In the genomic region with DNA sequence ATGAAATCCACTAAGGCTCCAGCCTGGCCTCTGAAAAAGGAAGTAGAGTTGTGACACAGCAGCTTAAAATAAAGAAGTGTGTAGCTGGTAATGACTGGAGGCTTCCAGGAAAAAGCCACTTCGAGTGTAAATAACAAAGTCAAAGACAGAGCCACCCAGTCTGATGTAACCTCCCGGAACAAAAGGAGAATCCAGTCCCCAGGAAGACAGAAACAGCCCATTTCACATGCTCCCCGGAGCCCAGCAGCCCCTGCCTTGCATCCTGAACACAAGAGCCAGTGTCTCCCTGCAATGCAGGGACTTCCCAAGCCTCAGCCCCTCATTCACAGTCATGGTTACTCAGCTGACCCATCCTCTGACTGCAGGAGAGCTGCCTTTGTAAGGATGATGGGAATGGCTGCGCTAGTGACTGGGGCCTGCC, we compare ENCODE assay signal across 14 mouse cellular contexts.
DNase-seq lines count a peak whose midpoint lies in the region; ATAC-seq and TF ChIP-seq lines count a peak whose summit lies in the region.
"Had no signal": no experiment of that assay in that cellular context is flagged by ENCODE, and none has a peak within 500 bp of the region (broad histone marks: within the 10 kb centered on the region; RNA-seq: fewer than 3 reads in every experiment).

No protein-coding gene starts in this region.

- 38% methylated on average over 4 of the region's 4 CpGs for WGBS in lung, adult 2 months
- 54% methylated on average over 4 of the region's 4 CpGs for WGBS in neural tube, embryonic 13.5 days
- 69% methylated on average over 4 of the region's 4 CpGs for WGBS in intestine, embryonic 16.5 days

- no peak for TF ChIP-seq CTCF in lung, adult 2 months (IDR thresholded peaks at IDR 0.05; ENCODE audit: insufficient read depth, low read length)

- no peaks in the 10 kb centered on the region for H3K36me3 ChIP-seq in neural tube, embryonic 13.5 days
- H3K36me3 ChIP-seq in intestine, embryonic 16.5 days (ENCODE audit: control insufficient read depth, insufficient read depth, low read length), result no peaks in the 10 kb centered on the region

- no peak overlapping the region for H3K4me3 ChIP-seq in lung, adult 2 months (replicated peaks; ENCODE audit: extremely low read depth, low read depth, low read length)
- H3K4me3 ChIP-seq in neural tube, embryonic 13.5 days, result no peak overlapping the region
- no peak overlapping the region for H3K4me3 ChIP-seq in intestine, embryonic 16.5 days (ENCODE audit: low read length)
- H3K4me3 ChIP-seq: gastrocnemius, adult 2 months had no signal

- no peak for DNase-seq in frontal cortex, postnatal 25 days (ENCODE audit: low spot score in 2 of 2)
- peak; percentile 20 for DNase-seq in lung, postnatal 14 days
- no peak for DNase-seq in lung, adult 2 months
- no peak for DNase-seq in kidney, adult 8-10 months
- DNase-seq: adrenal gland, postnatal 36 days; cerebellum, postnatal 25 days; gastrocnemius, adult 2 months; kidney, postnatal 10 days; spleen, adult 18-20 months; thymus, postnatal 25 days had no signal

- ATAC-seq in frontal cortex, adult (ENCODE audit: low TSS enrichment), result peak; percentile 38; the same call in 1 of the 2 replicates
- peak; percentile 79 to 92 for ATAC-seq in hematopoietic stem cell, adult 5-6 weeks (replicated peaks in 1 of 2; ENCODE audit: insufficient read depth in 1 of 2, low FRiP score in 2 of 2, low TSS enrichment in 1 of 2, low read depth in 1 of 2, poor library complexity in 2 of 2, severe bottlenecking in 2 of 2)
- ATAC-seq in neural tube, embryonic 13.5 days (ENCODE audit: low read depth), result peak; percentile 83
- no peak for ATAC-seq in intestine, embryonic 16.5 days

- no peak overlapping the region for H3K9ac ChIP-seq in neural tube, embryonic 13.5 days
- H3K9ac ChIP-seq in intestine, embryonic 16.5 days (ENCODE audit: low read depth, low read length), result no peak overlapping the region

- 0 out of 2 replicates have a peak overlapping the region, but pooled peaks have one; percentile 23 for H3K27ac ChIP-seq in neural tube, embryonic 13.5 days (replicated peaks)
- H3K27ac ChIP-seq in intestine, embryonic 16.5 days (ENCODE audit: low read length), result no peak overlapping the region
- H3K27ac ChIP-seq: gastrocnemius, adult 2 months had no signal

- TF ChIP-seq POLR2A in lung, adult 2 months (IDR thresholded peaks at IDR 0.05; ENCODE audit: borderline replicate concordance, extremely low read depth, low read depth, low read length), result no peak

- H3K4me2 ChIP-seq in neural tube, embryonic 13.5 days, result no peak overlapping the region
- H3K4me2 ChIP-seq in intestine, embryonic 16.5 days (ENCODE audit: low read depth, low read length), result no peak overlapping the region

- H3K27me3 ChIP-seq in neural tube, embryonic 13.5 days, result no peaks in the 10 kb centered on the region
- H3K27me3 ChIP-seq in intestine, embryonic 16.5 days (replicated peaks; ENCODE audit: control insufficient read depth, insufficient read depth, low read length), result no peaks in the 10 kb centered on the region

- peaks cover 8% of the 10 kb centered on the region for H3K4me1 ChIP-seq in lung, adult 2 months (ENCODE audit: control insufficient read depth, insufficient read depth, low read length)
- no peaks in the 10 kb centered on the region; the same call in 1 of the 2 replicates for H3K4me1 ChIP-seq in neural tube, embryonic 13.5 days (replicated peaks)
- H3K4me1 ChIP-seq in intestine, embryonic 16.5 days (ENCODE audit: control insufficient read depth, insufficient read depth, low read length), result no peaks in the 10 kb centered on the region

- H3K9me3 ChIP-seq in neural tube, embryonic 13.5 days, result no peaks in the 10 kb centered on the region
- no peaks in the 10 kb centered on the region for H3K9me3 ChIP-seq in intestine, embryonic 16.5 days (ENCODE audit: control insufficient read depth, low read length)
